Mouse (Mus musculus) liver, embryonic 13.5 days (tissue): ENCODE data around the gene Slc30a2. TPM values are rescaled to one million over a fixed set of nuclear protein-coding genes. Genes with fewer than 3 reads are reported as not detected.
A peak's percentile ranks its signal among the peaks of the same experiment; 100 is the strongest.

Experiments used
- ATAC-seq: fragments of 200-750 bp; cut with Nextera tagmentation; 2 replicates; pipeline ENCODE4 v1.8.0; 2017; ENCODE audit warnings: low read depth, mild to moderate bottlenecking, moderate number of reproducible peaks, moderate library complexity
- DNase-seq: peaks from one replicate; pipeline ENCODE4 v3.0.0; 2022
- H3K27ac ChIP-seq: fragments of 300-500 bp; sonication (generic); 2 replicates; pipeline ENCODE4 v1.5.1; 2015; ENCODE audit warnings: moderate library complexity, mild to moderate bottlenecking, inconsistent platforms
- H3K27me3 ChIP-seq: fragments of 300-500 bp; sonication (generic); 2 replicates; pipeline ENCODE4 v1.6.1; 2015; ENCODE audit warnings: mild to moderate bottlenecking, inconsistent platforms
- H3K36me3 ChIP-seq: fragments of 300-500 bp; sonication (generic); 2 replicates; pipeline ENCODE4 v1.6.1; 2015; ENCODE audit warnings: mild to moderate bottlenecking, inconsistent platforms
- H3K4me1 ChIP-seq: fragments of 300-500 bp; sonication (generic); replicated peaks from 2 replicates; pipeline ENCODE4 v1.6.1; 2015; ENCODE audit warnings: inconsistent platforms
- H3K4me2 ChIP-seq: fragments of 300-500 bp; sonication (generic); 2 replicates; pipeline ENCODE4 v1.6.1; 2015; ENCODE audit warnings: inconsistent platforms, mild to moderate bottlenecking, moderate library complexity
- H3K4me3 ChIP-seq: fragments of 300-500 bp; sonication (generic); replicated peaks from 2 replicates; pipeline ENCODE4 v1.5.1; 2015; ENCODE audit warnings: mild to moderate bottlenecking, inconsistent platforms
- H3K9ac ChIP-seq: fragments of 300-500 bp; sonication (generic); 2 replicates; pipeline ENCODE4 v1.6.1; 2015; ENCODE audit warnings: mild to moderate bottlenecking, inconsistent platforms
- H3K9me3 ChIP-seq: fragments of 300-500 bp; sonication (generic); replicated peaks from 2 replicates; pipeline ENCODE4 v1.6.1; 2016; ENCODE audit warnings: inconsistent platforms
- WGBS: fragments of 180-500 bp; shearing (Covaris S2); methylation state at CpG from one replicate; pipeline ENCODE4 v1.1.7; 2015; ENCODE audit not compliant: insufficient replicate concordance; 5-methylcytosine and 5-hydroxymethylcytosine counted together
- polyA plus RNA-seq: library from polyadenylated mRNA; unstranded; fragments of >200 nt; fragmentation: Nextera tagmentation; extraction: Ambion mirVana; gene quantifications from 2 replicates; pipeline ENCODE4 v1.2.1, GENCODE M21; 2015

Gene Slc30a2
- polyA plus RNA-seq, 1 experiment from 2014 or later: not detected

- Histone ChIP-seq H3K4me3 (no peak overlapping the region), H3K4me1 (peaks cover 8% of the 10 kb centered on the region; the same call in 1 of the 2 replicates), H3K9ac (no peak overlapping the region), H3K27me3 (peaks cover 33% of the 10 kb centered on the region), H3K27ac (no peak overlapping the region), H3K36me3 (no peaks in the 10 kb centered on the region), H3K9me3 (no peaks in the 10 kb centered on the region), H3K4me2 (no peak overlapping the region)
- WGBS: 57% methylated on average over 6 of the region's 6 CpGs
- ATAC-seq (no peak), DNase-seq (no peak)
Observed at GRCm38 (mm10) chr4:134359649-134360048, 16.7 kb downstream of the Slc30a2 start.

- 32% methylated on average over 5 of the region's 5 CpGs for WGBS
Observed at GRCm38 (mm10) chr4:134361215-134361614, 18.2 kb downstream of the Slc30a2 start.

DNA sequence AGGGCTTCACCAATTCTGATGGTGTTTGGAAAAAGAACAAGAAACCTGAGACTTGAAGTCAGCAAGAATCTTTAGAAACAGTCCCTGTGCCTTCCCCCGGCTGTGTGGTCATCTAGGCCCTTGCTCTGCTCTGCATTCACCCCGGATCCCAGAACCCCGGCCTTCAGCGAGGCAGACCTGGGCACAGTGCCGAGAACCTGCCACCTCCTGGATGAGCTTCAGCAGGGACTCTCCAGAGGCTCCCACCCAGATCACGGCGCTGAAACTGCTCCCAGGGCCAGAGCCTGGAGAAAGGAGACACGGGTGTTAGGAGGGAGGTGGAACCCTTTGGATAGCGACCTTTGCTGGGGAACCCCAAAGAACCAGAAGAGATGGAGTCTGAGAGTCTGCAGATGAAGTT is 19.1 kb downstream of the Slc30a2 start:
- DNase-seq (no peak), ATAC-seq (no peak)
- H3K36me3 ChIP-seq: no peaks in the 10 kb centered on the region
- no peak overlapping the region for H3K27ac ChIP-seq
- H3K4me2 ChIP-seq: no peak overlapping the region
- no peak overlapping the region for H3K9ac ChIP-seq
- H3K4me3 ChIP-seq: no peak overlapping the region
- no peaks in the 10 kb centered on the region for H3K9me3 ChIP-seq
- H3K4me1 ChIP-seq: peaks cover 5% of the 10 kb centered on the region; the same call in 1 of the 2 replicates
- H3K27me3 ChIP-seq: peaks cover 41% of the 10 kb centered on the region
- 55% methylated on average over 9 of the region's 9 CpGs for WGBS

More at GRCm38 (mm10) chr4:134361215-134361614, 18.2 kb downstream of the Slc30a2 start:
- no peak overlapping the region for H3K4me3 ChIP-seq
- H3K9me3 ChIP-seq: no peaks in the 10 kb centered on the region
- peaks cover 8% of the 10 kb centered on the region; the same call in 1 of the 2 replicates for H3K4me1 ChIP-seq
- H3K9ac ChIP-seq: no peak overlapping the region
- no peak overlapping the region for H3K27ac ChIP-seq
- no peaks in the 10 kb centered on the region for H3K36me3 ChIP-seq
- ATAC-seq (no peak), DNase-seq (no peak)
- H3K4me2 ChIP-seq: no peak overlapping the region
- peaks cover 41% of the 10 kb centered on the region for H3K27me3 ChIP-seq

DNA sequence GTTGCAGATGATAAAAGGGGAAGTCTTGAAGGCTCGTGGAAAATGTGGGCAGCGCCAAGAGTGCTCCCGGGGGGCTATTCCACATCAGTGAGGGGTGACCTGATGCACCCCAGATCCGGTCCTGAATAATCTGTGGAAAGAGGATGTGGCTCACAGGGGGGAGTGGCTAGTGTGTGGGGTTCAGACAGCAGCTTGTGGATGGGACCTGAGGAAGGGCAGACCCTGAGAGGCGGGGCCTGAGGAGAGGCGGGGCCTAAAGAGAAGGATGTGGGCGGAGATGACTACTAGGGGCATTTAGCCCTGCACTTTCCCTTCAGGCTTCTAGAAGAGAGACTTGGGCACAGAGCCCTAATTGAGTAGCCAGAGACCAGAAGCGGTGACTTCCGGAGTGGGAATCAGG is 19.6 kb downstream of the Slc30a2 start:
- H3K9me3 ChIP-seq: no peaks in the 10 kb centered on the region
- H3K27ac ChIP-seq: no peak overlapping the region
- H3K9ac ChIP-seq: no peak overlapping the region
- no peak for DNase-seq
- 4% methylated on average over 9 of the region's 9 CpGs for WGBS
- no peak overlapping the region for H3K4me3 ChIP-seq
- ATAC-seq: no peak
- H3K27me3 ChIP-seq: peaks cover 37% of the 10 kb centered on the region
- H3K4me1 ChIP-seq: peaks cover under 1% of the 10 kb centered on the region; the same call in 1 of the 2 replicates
- H3K4me2 ChIP-seq: peak overlapping the region; percentile 28
- H3K36me3 ChIP-seq: no peaks in the 10 kb centered on the region

- peaks cover 54% of the 10 kb centered on the region for H3K27me3 ChIP-seq
- H3K9me3 ChIP-seq: no peaks in the 10 kb centered on the region
- H3K4me3 ChIP-seq: no peak overlapping the region
- 18% methylated on average over 5 of the region's 5 CpGs for WGBS
- no peak overlapping the region for H3K27ac ChIP-seq
- no peak overlapping the region for H3K9ac ChIP-seq
- no peak for ATAC-seq
- no peak overlapping the region for H3K4me2 ChIP-seq
- no peaks in the 10 kb centered on the region for H3K36me3 ChIP-seq
- no peak for DNase-seq
- H3K4me1 ChIP-seq: no peaks in the 10 kb centered on the region
Observed at GRCm38 (mm10) chr4:134365280-134365679, 22.3 kb downstream of the Slc30a2 start.

GRCm38 (mm10) chr4:134370649-134371221 is 27.8 kb downstream of the Slc30a2 start:
- no peak overlapping the region for H3K9ac ChIP-seq

GRCm38 (mm10) chr4:134371316-134371855 is 28.4 kb downstream of the Slc30a2 start:
- Histone ChIP-seq H3K27me3 (peaks cover 63% of the 10 kb centered on the region), H3K9ac (no peak overlapping the region), H3K27ac (no peak overlapping the region), H3K9me3 (no peaks in the 10 kb centered on the region), H3K4me2 (peak overlapping the region; percentile 67), H3K4me1 (peaks cover 20% of the 10 kb centered on the region), H3K4me3 (peak overlapping the region; percentile 22), H3K36me3 (no peaks in the 10 kb centered on the region)
- WGBS: 3% methylated on average over 17 of the region's 17 CpGs
- DNase-seq (no peak), ATAC-seq (no peak)

More at GRCm38 (mm10) chr4:134370649-134371221, 27.8 kb downstream of the Slc30a2 start:
- Histone ChIP-seq H3K9me3 (no peaks in the 10 kb centered on the region), H3K4me3 (peak overlapping the region; percentile 22), H3K27ac (no peak overlapping the region), H3K4me2 (peak overlapping the region; percentile 67), H3K4me1 (peaks cover 20% of the 10 kb centered on the region), H3K36me3 (no peaks in the 10 kb centered on the region), H3K27me3 (peaks cover 63% of the 10 kb centered on the region)
- 3% methylated on average over 18 of the region's 18 CpGs for WGBS
- ATAC-seq (no peak), DNase-seq (no peak)

DNA sequence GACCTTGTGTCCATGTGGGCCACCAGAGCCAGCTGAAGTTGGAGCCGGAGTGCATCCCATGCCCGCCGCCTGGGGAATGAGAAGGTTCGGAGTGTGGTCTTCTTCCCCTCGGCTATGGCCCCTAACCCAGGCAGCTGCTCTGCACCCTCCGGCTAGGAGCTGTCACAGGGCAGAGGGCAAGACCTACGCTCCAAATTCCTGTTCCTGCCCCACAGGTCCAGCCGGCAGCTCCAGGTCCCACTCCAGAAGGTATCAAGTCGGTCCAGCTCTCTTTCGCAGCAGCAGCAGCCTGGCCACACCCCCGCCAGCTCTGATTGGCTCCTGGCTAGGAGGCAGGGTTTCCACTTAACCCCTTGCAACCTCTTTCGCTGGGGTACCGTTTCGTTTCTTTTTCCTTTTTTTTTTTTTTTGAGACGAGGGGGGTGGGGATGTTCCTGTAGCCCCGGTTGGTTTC is 29.3 kb downstream of the Slc30a2 start:
- ATAC-seq (0 out of 2 replicates have a peak, but pooled peaks have one; percentile 45), DNase-seq (peak; percentile 56)
- Histone ChIP-seq H3K27me3 (peaks cover 63% of the 10 kb centered on the region), H3K27ac (no peak overlapping the region), H3K4me3 (peak overlapping the region; percentile 49), H3K4me2 (peak overlapping the region; percentile 67), H3K36me3 (no peaks in the 10 kb centered on the region), H3K4me1 (peaks cover 20% of the 10 kb centered on the region), H3K9me3 (no peaks in the 10 kb centered on the region), H3K9ac (no peak overlapping the region)
- under 1% methylated on average over 16 of the region's 16 CpGs for WGBS

DNA sequence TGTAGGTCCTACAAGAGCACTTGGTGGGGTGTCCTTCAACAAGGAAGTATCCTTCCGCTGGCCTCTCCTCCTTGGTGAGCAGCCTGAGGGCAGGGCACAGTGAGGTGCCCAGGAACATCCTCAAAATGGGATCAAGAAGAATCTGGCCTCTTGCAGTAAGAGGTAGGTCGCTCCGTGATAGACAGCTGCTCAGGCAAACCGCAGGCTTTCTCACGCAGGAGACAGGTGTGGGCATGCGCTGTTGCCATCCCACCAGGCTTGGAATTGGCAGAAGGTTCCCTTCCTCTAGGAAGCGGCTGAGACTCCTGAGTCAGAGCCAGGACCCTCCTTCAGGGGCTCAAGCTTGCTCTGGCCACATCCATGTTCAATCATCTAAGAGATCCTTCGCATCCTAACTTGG is 30.3 kb downstream of the Slc30a2 start:
- ATAC-seq (no peak), DNase-seq (no peak)
- peaks cover 20% of the 10 kb centered on the region for H3K4me1 ChIP-seq
- no peaks in the 10 kb centered on the region for H3K36me3 ChIP-seq
- WGBS: 66% methylated on average over 8 of the region's 8 CpGs
- no peak overlapping the region for H3K4me2 ChIP-seq
- no peak overlapping the region for H3K9ac ChIP-seq
- H3K9me3 ChIP-seq: no peaks in the 10 kb centered on the region
- H3K27ac ChIP-seq: no peak overlapping the region
- H3K27me3 ChIP-seq: peaks cover 56% of the 10 kb centered on the region
- H3K4me3 ChIP-seq: no peak overlapping the region

DNA sequence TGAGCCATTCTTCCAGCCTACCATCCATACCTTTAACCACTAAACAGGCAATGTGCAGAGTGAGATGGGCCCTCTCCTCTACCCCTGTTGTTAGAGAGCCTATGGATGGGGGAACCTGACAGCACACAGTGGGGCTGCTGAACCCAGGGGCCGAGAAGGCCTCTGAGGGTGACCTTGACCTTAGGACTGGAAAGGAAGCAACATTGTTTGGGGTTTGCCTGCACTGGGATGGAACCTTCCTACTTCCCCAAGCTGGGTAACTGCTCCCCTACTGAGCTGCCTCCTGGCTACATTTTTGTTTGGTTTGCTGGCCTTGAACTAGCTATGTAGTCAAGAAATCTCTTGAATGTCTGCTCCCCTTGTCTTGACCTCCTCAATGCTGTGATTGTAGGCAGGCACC is 31.3 kb downstream of the Slc30a2 start:
- Histone ChIP-seq H3K36me3 (no peaks in the 10 kb centered on the region), H3K27ac (no peak overlapping the region), H3K4me2 (no peak overlapping the region), H3K9me3 (no peaks in the 10 kb centered on the region), H3K27me3 (peaks cover 47% of the 10 kb centered on the region), H3K4me3 (no peak overlapping the region), H3K9ac (no peak overlapping the region), H3K4me1 (peaks cover 20% of the 10 kb centered on the region)
- DNase-seq (no peak), ATAC-seq (no peak)
- 15% methylated on average over 1 of the region's 1 CpGs for WGBS

- ATAC-seq (no peak), DNase-seq (no peak)
- H3K27me3 ChIP-seq: peaks cover 9% of the 10 kb centered on the region
- H3K27ac ChIP-seq: no peak overlapping the region
- H3K36me3 ChIP-seq: no peaks in the 10 kb centered on the region
- WGBS: 38% methylated on average over 10 of the region's 10 CpGs
- no peak overlapping the region for H3K4me3 ChIP-seq
- no peak overlapping the region for H3K4me2 ChIP-seq
- no peaks in the 10 kb centered on the region for H3K4me1 ChIP-seq
- no peaks in the 10 kb centered on the region for H3K9me3 ChIP-seq
- H3K9ac ChIP-seq: no peak overlapping the region
Observed at GRCm38 (mm10) chr4:134378089-134378615, 35.2 kb downstream of the Slc30a2 start.
